Mouse (Mus musculus) liver, adult 2 months (tissue): ENCODE results near the gene Sox15.

Experiments used
- CTCF ChIP-seq: fragments of 200-500 bp; IDR thresholded peaks from 2 replicates; pipeline ENCODE4 v1.5.1; 2011; ENCODE audit warnings: low read depth, low read length, control low read depth
- POLR2A ChIP-seq: fragments of 200-500 bp; IDR thresholded peaks from 2 replicates; pipeline ENCODE4 v1.6.1; 2011; ENCODE audit warnings: low read length, control low read depth; ENCODE audit not compliant: insufficient read depth; ENCODE audit errors: extremely low read depth

DNA sequence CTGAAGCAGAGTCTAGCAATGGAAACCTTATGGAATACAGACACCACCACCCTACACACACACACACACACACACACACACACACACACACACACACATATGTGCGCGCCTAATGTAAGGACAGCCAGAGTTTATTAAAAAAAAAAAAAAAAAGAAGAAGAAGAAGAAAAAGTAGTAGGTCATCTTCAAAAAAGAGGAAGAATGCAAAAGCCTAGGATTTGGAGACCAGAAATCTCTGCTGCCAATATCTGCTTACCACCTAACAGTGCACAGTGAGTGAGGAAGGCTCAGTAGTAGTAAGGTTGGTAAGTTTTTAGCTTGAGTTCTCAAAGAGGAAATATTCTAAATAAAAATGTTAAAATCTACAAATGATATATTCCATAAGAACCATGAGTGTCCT is 24.0 kb downstream of the Sox15 start:
- TF ChIP-seq CTCF (no peak), POLR2A (no peak)
